Mouse (Mus musculus) lung, postnatal 4 days (tissue): ENCODE data around the gene Vmn2r53.
"Not testable (repeated sequence)": the region's sequence is repeated elsewhere in the genome, so short reads cannot be mapped to it uniquely, and the experiment has no call there.

Experiments
- DNase-seq, 2 experiments: peaks; one replicate each; pipeline ENCODE4 v3.0.0; 2021

The Vmn2r53 gene

DNA sequence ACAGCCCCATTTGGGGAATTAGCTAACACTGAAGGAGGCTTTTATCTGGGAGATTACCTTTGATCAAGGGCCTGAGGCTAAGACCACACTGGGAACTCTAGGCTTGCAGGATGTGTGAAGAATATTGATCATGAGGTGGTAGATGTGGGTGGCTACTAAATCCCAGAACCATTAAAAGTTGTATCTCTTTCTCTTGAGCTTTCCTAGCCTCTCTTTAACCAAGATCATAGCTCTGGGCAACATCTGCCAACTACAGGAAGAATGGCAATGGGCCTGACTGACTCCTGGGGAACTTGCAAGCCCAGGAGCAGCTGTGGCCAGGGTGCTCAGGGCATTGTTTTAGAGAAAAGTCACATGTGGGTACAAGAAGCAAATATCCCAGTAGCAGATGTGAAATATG, at the start of gene Vmn2r53:
Vmn2r53 (minus strand) TSS at position 101 of the 400 bp plus-strand sequence.
- no peak for DNase-seq

DNA sequence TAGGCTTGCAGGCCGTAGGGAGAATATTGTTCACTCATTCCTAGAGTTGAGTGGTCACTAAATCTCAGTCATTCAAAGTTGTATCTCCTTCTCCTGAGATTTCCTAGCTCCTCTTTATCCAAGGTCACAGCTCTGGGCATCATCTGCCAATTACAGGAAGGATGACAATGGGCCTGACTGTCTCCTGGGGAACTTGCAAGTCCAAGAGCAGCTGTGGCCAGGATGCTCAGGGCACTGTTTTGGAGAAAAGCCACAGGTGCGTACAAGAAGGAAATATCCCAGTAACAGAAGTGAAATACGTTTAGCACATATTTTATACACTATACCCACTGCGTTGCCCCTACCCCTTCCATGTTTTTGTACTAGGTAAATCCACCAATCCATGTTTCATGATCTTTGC, 31.6 kb upstream of the Vmn2r53 start, which contains the start of gene Vmn2r54:
Vmn2r54 (minus strand) TSS at position 101 of the 400 bp plus-strand sequence.
- DNase-seq, result not testable (repeated sequence)
